Mouse (Mus musculus) frontal cortex, postnatal 14 days (tissue): ENCODE data around the gene Gm28044.
"Not testable (repeated sequence)": the region's sequence is repeated elsewhere in the genome, so short reads cannot be mapped to it uniquely, and the experiment has no call there.

Source experiments
- DNase-seq, 2 experiments: peaks; one replicate each; pipeline ENCODE4 v3.0.0; 2022; ENCODE audit warnings: low spot score in 2 of 2

The Gm28044 gene

DNA sequence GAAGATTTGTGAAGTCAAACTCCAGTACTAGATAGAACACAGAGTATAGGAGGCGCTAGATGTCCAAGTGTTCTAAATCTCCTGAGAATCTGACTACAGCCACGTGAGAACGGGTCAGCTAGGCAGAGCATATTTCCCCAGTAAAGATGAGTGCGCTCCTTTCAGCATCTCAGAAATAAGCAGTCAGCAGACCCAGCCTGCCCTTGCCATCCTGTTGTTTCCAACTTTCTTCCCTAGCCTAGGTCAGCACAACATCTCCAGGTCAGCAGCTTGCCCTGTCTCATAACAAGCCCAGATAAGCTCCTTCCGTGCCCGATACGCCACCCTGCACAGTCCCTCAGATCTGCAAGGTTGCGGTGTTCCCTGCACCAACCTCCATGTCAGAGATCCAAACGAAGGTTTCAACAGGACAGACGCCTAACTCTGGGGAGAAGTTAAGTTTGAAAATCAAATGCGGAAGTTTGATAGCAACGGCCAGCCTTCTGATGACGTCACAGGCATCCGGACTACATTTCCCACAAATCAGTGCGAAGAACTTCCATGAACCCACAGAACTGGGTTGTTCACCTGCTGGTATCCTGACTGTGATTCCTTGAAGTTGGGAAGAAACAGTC, at the start of gene Gm28044, which contains the start of gene Zfp953:
TSS of gene Gm28044 (minus strand) at position 406 of the 614 bp plus-strand sequence.
TSS of gene Zfp953 (minus strand) at position 475 of the 614 bp plus-strand sequence.
- DNase-seq, result peak; percentile 72 to 81

DNA sequence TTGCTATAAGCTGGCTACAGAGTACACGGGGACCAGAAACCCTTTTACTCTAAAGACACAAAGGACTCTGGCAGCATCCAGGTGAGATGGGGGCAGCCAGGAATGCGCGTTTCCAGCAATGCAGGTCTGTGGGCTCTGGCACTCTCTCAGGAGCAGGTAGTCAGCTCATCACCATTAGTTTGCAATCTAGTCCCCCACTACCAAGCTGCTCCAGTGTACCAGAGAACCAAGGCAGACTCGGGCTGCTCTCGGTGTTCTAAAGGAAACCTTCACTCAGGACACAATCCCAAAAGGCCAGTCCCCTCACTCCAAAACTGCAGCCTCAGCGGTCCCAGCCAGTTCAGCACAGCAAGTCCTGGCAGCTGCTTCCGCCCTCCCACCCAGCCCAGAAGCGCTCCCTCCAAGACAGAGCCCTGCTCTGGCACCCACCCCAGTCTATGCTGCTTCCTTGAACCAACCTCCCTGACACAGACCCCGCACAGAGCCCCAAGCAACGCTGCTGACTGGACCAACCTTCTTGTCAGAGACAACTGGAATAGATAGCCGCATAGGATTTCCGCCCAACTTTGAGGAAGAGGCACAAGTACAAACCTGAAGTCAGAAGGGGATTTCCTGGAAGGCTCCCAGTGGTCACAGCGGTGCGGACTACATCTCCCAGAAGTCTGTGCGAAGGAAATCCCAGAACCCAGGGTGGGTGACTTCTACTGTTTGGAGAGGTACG, 39.0 kb upstream of the Gm28044 start, which contains the start of gene Zfp429:
TSS of gene Zfp429 (minus strand) at position 637 of the 721 bp plus-strand sequence.
- peak; percentile 34 to 59 for DNase-seq

- DNase-seq, result not testable (repeated sequence)
Observed at GRCm38 (mm10) chr13:67376255-67376654, 15.9 kb upstream of the Gm28044 start.

GRCm38 (mm10) chr13:67375050-67375911, 14.9 kb upstream of the Gm28044 start, which contains the start of the genes Gm28041 and Zfp456:
Gm28041 (minus strand) TSS chr13:67375733.
Zfp456 (minus strand) TSS chr13:67375810.
- DNase-seq, result peak; percentile 24 to 26

GRCm38 (mm10) chr13:67351854-67352253, 8.5 kb downstream of the Gm28044 start:
- no peak for DNase-seq

GRCm38 (mm10) chr13:67343422-67343821, 16.9 kb downstream of the Gm28044 start:
- no peak for DNase-seq

DNA sequence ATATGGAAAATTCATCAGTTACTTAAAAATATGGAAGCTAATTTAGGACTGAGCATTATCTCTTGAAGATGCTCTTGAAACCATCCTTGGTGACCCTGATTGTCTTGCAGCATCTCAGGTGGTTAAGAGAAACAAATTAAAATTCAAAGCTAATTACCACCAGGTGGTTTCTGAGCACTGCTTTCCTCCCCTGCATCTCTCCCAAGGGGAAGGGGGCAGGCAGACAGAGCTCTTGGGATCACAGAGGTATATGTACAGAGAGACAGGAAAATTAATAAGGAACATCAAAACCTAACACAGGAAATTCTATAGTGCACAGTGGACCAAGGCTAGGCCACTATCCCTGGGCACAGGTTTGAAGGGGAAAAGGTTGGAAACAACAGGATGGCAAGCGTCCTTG, 27.5 kb downstream of the Gm28044 start:
- no peak for DNase-seq

GRCm38 (mm10) chr13:67332019-67332724, 28.2 kb downstream of the Gm28044 start, which contains the start of gene Zfp595:
Zfp595 (minus strand) TSS chr13:67332570.
- peak; percentile 61 for DNase-seq

DNA sequence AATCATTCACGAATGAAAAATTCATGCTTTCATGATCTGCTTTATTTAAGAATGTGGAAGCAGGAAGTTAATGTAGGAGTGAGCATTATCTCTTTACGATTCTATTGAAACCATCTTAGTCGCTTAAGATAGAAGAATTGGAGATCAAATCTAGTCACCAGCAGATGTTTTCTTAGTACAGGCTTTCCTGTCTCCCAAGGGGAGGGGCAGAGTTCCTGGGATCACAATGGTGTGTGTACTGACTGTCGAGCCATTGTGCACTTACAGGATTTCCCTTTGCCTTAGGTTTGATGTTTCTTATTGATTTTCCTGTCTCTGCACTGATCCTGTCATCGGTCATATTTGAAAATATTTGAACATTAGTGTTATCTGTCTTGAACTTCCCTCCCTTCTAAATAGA, 53.6 kb downstream of the Gm28044 start:
- no peak for DNase-seq

GRCm38 (mm10) chr13:67305822-67306672, 54.3 kb downstream of the Gm28044 start, which contains the start of gene Zfp457:
Zfp457 (minus strand) TSS chr13:67306485.
- peak; percentile 75 to 84 for DNase-seq

DNA sequence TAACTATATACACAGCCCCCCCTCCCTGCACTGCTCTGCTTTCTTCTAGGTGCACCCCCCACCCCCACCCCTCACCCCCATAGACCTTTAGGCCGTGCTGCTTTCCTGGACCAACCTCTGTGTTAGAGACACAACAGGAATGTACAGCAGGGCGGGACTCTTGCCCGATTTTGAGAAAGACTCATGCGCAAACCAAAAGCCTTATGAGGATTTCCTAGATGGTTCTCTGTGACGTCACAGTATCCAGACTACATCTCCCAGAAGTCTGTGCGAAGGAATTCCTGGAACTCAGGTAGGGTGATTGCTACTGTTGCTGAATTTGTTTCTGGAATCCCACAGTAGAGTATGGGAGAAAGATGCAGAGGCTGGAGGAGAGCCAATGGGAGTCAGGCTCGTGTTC, 82.0 kb downstream of the Gm28044 start, which contains the start of gene Zfp458:
TSS of gene Zfp458 (minus strand) at position 153 of the 400 bp plus-strand sequence.
- DNase-seq, result no peak

- not testable (repeated sequence) for DNase-seq
Observed at GRCm38 (mm10) chr13:67269383-67270065, 90.8 kb downstream of the Gm28044 start.

DNA sequence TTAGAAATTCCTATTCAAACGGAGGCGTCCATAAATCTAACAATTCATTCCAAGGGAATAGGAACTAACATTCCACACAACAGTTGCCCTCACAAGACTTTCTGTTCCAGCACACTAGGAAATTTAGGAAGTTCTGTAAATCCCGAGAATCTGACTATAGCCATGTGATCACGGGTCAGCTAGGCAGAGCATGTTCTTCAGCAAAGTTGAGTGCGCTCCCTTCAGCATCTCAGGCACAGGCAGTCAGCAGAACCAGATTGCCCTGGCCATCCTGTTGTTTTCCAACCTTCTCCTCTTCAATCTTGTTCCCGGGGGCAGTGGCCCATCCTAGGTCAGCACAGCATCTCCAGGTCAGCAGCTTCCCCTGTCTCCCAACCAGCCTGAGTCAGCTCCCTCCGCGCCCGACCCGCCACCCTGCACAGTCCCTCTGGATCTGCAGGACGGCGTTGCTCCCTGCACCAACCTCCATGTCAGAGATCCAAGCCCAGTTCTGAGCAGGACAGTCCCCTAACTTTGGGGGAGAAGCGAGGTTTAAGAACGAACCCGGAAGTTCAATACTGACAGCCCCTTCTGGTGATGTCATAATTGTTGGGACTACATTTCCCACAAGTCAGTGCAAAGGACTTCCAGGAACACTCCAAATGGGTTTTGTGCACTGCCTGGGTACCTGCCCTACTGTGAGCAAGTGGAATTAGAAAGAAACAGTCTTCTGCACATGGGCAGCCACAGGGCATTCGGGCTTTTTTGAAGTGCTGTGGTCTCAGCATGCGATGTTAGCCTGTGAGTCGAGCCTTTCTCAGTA, 91.6 kb downstream of the Gm28044 start:
- DNase-seq, result peak; percentile 55
